Mouse (Mus musculus) adrenal gland (tissue): ENCODE results near the gene Raet1e.
"Not testable (repeated sequence)": the region's sequence is repeated elsewhere in the genome, so short reads cannot be mapped to it uniquely, and the experiment has no call there.

ENCODE experiments used
- intact Hi-C: fragments of 180-260 bp; cut with DNase I; formaldehyde crosslinking; loops from one replicate; pipeline ENCODE4 v1.15.1; 2025

Gene Raet1e

GRCm38 (mm10) chr10:22163705-22164583, 5.6 kb downstream of the Raet1e start:
- intact Hi-C loops, result loop anchor here (5.0 kb wide), 1 partner anchor 127 kb away; no protein-coding TSS in a partner anchor

GRCm38 (mm10) chr10:22165328-22166003, 7.1 kb downstream of the Raet1e start:
- intact Hi-C loops, result not testable (repeated sequence)

DNA sequence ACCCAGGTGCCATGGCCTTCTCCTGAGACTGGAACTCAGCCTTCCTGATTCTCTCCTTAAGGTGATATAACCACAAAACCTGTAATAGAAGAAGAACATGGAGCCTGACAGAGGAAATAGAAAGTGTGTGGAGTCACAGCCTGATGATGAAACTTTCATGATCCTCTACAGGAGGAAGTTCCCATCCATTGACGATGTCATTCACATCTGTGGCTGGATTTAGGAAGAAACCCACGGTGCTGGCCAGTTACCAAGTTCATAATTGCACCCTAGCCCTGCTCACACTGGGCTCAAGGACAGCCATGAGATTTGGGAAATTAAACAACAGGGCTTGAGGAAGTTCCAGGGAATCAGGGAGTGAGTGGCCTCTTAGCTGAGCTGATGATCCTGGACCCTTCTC, 7.7 kb downstream of the Raet1e start:
- intact Hi-C loops, result not testable (repeated sequence)

DNA sequence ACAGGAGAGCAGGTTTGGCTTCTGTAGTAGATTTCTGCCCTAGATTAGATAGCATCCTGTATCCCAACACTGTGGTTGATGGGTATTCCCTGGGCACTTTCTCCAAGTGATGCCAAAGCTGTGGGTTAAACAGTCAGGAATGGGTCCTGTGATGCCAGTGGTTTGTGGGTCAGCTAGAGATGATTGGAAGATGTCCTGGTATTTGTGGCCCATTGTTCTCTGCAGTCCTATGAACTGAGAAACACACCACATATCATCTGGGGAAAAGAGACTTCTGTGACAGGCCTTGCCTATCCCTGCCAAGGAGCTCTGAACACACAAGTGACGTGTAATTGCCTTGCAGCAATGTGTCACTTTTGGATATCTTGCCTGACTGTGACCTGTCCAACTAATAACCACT, 8.7 kb downstream of the Raet1e start:
- intact Hi-C loops, result not testable (repeated sequence)

DNA sequence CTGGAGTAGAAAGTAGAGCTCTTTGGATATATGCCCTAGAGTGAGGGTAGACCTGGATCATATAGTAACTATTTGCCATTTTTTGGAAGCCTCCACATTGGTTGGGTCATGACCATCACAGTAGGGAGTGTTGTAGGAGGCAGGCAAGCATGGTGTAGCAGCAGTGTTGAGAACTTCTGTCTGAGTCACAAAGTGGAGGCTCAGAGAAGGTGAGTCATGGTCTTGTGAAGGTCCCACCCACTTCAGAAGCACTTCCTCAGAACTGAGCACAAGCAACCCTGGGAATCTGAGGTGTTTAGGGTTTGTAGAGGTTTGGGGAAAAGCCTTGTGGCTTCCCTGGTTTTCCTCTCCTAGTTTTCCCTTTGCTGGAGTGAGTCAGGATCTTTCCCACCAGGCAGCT, 10.7 kb downstream of the Raet1e start:
- intact Hi-C loops, result not testable (repeated sequence)

GRCm38 (mm10) chr10:22172431-22173334, 14.3 kb downstream of the Raet1e start:
- intact Hi-C loops, result not testable (repeated sequence)

- intact Hi-C loops, result not testable (repeated sequence)
Observed at GRCm38 (mm10) chr10:22173335-22174189, 15.2 kb downstream of the Raet1e start.

DNA sequence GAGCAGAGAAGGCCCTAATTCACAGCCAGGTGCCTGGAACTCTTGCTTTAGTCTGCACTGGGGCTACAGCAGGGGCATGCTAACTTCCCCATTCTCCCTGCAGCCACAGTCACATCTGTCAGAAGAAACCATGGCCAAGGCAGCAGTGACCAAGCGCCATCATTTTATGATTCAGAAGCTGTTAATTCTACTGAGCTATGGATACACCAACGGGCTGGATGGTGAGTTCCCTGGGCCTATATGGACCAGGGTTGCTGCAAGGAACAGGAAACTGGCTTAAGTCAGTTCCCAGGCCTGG, 15.8 kb downstream of the Raet1e start:
- intact Hi-C loops, result not testable (repeated sequence)

- intact Hi-C loops, result not testable (repeated sequence)
Observed at GRCm38 (mm10) chr10:22176515-22176914, 18.1 kb downstream of the Raet1e start.

DNA sequence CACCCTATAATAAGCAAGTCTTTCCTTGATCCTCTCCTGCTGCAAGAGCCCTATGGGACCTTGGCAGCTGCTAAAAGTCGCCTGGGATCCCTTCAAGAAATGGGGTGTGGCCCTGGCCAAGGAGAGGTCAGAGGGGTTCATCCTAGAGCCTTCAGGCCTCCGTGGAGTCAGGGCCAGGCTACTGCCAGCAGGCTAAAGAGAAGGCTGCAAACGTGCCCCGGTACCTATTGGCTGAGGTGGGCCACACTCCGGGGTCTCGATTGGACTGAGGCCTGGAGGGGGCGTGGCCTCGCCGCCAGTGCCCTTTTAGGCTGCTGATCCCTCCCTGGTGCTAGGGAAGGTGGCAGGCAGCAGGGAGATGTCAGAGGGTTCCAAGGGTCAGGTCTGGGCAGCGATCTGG, 32.7 kb downstream of the Raet1e start:
- intact Hi-C loops, result not testable (repeated sequence)

GRCm38 (mm10) chr10:22201352-22201751, 43.0 kb downstream of the Raet1e start:
- intact Hi-C loops, result not testable (repeated sequence)

GRCm38 (mm10) chr10:22202784-22203583, 44.6 kb downstream of the Raet1e start:
- intact Hi-C loops, result not testable (repeated sequence)

DNA sequence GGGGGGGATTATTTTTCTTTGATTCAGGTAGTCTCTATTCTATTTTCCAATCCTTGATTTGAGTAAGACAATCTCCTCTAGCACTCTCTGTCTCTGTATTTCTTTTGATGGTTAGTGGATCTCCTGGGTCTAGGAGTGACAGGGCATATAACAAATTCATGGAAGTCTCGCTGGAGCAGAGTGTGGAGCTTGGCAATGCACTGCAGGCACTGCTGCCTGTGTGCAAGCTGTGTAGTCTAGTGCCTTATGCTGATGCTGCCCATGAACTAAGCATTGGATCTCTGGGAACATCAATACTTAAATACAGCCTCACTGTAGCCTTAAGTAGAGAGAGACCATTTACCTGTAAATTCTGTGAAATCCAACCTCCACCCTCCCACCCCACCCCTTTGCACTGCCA, 48.1 kb downstream of the Raet1e start:
- intact Hi-C loops, result not testable (repeated sequence)

- intact Hi-C loops, result not testable (repeated sequence)
Observed at GRCm38 (mm10) chr10:22212012-22212696, 53.8 kb downstream of the Raet1e start.

GRCm38 (mm10) chr10:22223474-22224349, 65.3 kb downstream of the Raet1e start:
- intact Hi-C loops, result not testable (repeated sequence)

GRCm38 (mm10) chr10:22265060-22265459, 106.7 kb downstream of the Raet1e start:
- intact Hi-C loops, result no loop called here

DNA sequence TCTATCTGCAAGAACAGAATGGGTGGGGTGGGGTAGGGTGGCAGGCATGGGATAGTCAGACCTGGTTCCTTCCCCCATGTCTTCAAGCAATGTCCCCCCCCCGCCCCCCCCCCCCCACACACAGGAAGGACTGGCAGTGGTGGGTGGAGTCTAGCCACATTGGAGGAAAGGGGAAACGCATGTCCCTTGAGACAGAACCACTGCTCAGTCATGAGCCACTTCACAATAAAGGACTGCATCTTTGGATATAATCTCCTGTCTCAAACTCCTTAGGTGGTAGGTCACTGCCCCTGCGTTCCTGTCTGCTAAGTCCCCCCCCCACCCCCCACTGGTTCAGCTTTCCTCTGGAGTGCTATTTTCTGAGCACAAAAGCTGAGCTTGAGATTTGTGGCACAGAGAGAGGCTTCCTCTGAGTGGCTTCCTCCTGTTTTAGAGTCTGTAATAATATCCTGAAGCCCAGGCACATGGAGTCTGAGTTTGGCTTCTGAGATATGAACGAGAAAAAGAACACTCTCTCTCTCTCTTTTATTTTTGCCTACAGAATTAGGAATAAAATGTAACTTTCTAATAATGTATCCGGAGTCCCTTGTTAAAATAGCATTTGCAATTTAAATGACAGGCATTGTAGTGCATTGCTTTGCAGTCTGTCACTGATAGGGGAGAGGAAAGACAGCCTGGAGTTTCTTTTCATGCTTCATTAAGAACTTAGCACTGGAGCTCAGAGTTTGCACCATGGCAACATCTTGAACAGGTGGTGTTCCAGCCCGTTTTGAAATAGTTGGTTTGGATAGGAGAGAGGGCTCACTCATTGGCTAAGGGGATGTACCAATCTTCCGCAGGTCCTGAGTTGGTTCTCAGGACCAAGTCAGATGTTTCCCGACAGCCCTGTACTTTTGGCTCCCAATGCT, 112.8 kb downstream of the Raet1e start:
- intact Hi-C loops, result not testable (repeated sequence)
